Mouse (Mus musculus): ENCODE measurements at regions not wholly inside any gene's neighbourhood (a gene's known extent, or its start where the extent isn't known, plus 50 kb on each side); places are given as distances from the start of the nearest gene placed in this dataset.

GRCm38 (mm10) chr6:66482797-66483196, 52.4 kb upstream of the Mad2l1 start:
- H3K9ac ChIP-seq: no peak overlapping the region
- no peaks in the 10 kb centered on the region for H3K36me3 ChIP-seq (ENCODE audit: insufficient read depth)
- H3K27ac ChIP-seq (ENCODE audit: low read depth, low read length): no peak overlapping the region
- no peak for TF ChIP-seq CTCF (IDR thresholded peaks at IDR 0.05; ENCODE audit: low read depth)
- H3K27me3 ChIP-seq (ENCODE audit: insufficient read depth, low read length): no peaks in the 10 kb centered on the region
- no peaks in the 10 kb centered on the region for H3K9me3 ChIP-seq (ENCODE audit: low read length)
- H3K4me1 ChIP-seq (ENCODE audit: insufficient read depth): no peaks in the 10 kb centered on the region
- 97% methylated on average over 3 of the region's 3 CpGs for WGBS
- DNase-seq: no peak
- no peak overlapping the region for H3K4me2 ChIP-seq (ENCODE audit: low read depth)
- H3K4me3 ChIP-seq (ENCODE audit: low read depth, low read length): no peak overlapping the region
- ATAC-seq: no peak
